Mouse (Mus musculus): ENCODE results near the gene Gsdma2.

Gene Gsdma2

GRCm38 (mm10) chr11:98699911-98700310 lies 53.4 kb downstream of the Gsdma2 start:
- peak; percentile 45 for DNase-seq (ENCODE audit: low read depth, low spot score)

GRCm38 (mm10) chr11:98701213-98701670 lies 54.7 kb downstream of the Gsdma2 start, which contains the start of gene Csf3:
TSS of gene Csf3 (plus strand) at chr11:98701263.
- DNase-seq (ENCODE audit: low read depth, low spot score), result no peak

- no peak for DNase-seq (ENCODE audit: low read depth, low spot score)
These were observed 55.8 kb downstream of the Gsdma2 start for GRCm38 (mm10) chr11:98702323-98702722.

- DNase-seq (ENCODE audit: low read depth, low spot score), result no peak
These were observed 58.5 kb downstream of the Gsdma2 start for GRCm38 (mm10) chr11:98705021-98705420.
